Mouse (Mus musculus) hindbrain, postnatal 0 days (tissue): ENCODE results near the gene Cnot6l. TPM values are rescaled to one million over a fixed set of nuclear protein-coding genes. Genes with fewer than 3 reads are reported as not detected.

Experiments used
- ATAC-seq: fragments of 200-750 bp; cut with Nextera tagmentation; 2 replicates; pipeline ENCODE4 v1.8.0; 2017; ENCODE audit warnings: mild to moderate bottlenecking, moderate TSS enrichment, moderate library complexity
- DNase-seq: peaks from one replicate; pipeline ENCODE4 v3.0.0-alpha.2; 2015; ENCODE audit warnings: low spot score
- H3K27ac ChIP-seq: fragments of 300-500 bp; sonication (generic); 2 replicates; pipeline ENCODE4 v1.5.1; 2014; ENCODE audit warnings: mild to moderate bottlenecking
- H3K27me3 ChIP-seq: fragments of 300-500 bp; sonication (generic); 2 replicates; pipeline ENCODE4 v1.6.1; 2014; ENCODE audit warnings: low read length, mixed read lengths; ENCODE audit not compliant: insufficient read depth
- H3K36me3 ChIP-seq: fragments of 300-500 bp; sonication (generic); 2 replicates; pipeline ENCODE4 v1.6.1; 2014; ENCODE audit warnings: low read length, mixed read lengths; ENCODE audit not compliant: insufficient read depth
- H3K4me1 ChIP-seq: fragments of 300-500 bp; sonication (generic); 2 replicates; pipeline ENCODE4 v1.6.1; 2014; ENCODE audit warnings: antibody characterized with exemption, low read length, mixed read lengths; ENCODE audit not compliant: insufficient read depth
- H3K4me2 ChIP-seq: fragments of 300-500 bp; sonication (generic); 2 replicates; pipeline ENCODE4 v1.6.1; 2014; ENCODE audit warnings: low read depth, mild to moderate bottlenecking, low read length, moderate library complexity, mixed read lengths
- H3K4me3 ChIP-seq: fragments of 300-500 bp; sonication (generic); 2 replicates; pipeline ENCODE4 v1.5.1; 2014; ENCODE audit warnings: low read length
- H3K9ac ChIP-seq: fragments of 300-500 bp; sonication (generic); replicated peaks from 2 replicates; pipeline ENCODE4 v1.6.1; 2014; ENCODE audit warnings: mild to moderate bottlenecking, low read length, moderate library complexity, mixed read lengths
- H3K9me3 ChIP-seq: fragments of 300-500 bp; sonication (generic); 2 replicates; pipeline ENCODE4 v1.6.1; 2016; ENCODE audit warnings: low read length, mixed read lengths
- CTCF ChIP-seq: IDR thresholded peaks from 2 replicates; pipeline ENCODE4 v1.5.1; 2016; ENCODE audit warnings: antibody characterized with exemption, control low read depth, low read depth
- WGBS: fragments of 180-500 bp; shearing (Covaris S2); extraction: QIAGEN DNeasy Blood & Tissue Kit; methylation state at CpG from one replicate; pipeline ENCODE4 v1.1.7; 2014; 5-methylcytosine and 5-hydroxymethylcytosine counted together
- polyA plus RNA-seq: library from polyadenylated mRNA; unstranded; fragments of >200 nt; fragmentation: Nextera tagmentation; extraction: Ambion mirVana; gene quantifications from 2 replicates; pipeline ENCODE4 v1.2.1, GENCODE M21; 2015
- total RNA-seq: library from RNA; depleted of rRNA; stranded (reverse); fragments of >200 nt; gene quantifications from 2 replicates; pipeline ENCODE4 v1.2.3, GENCODE M21; 2014

The Cnot6l gene
- total and polyA plus RNA-seq, 2 experiments from 2014 or later, result 17.7 to 17.8 TPM

DNA sequence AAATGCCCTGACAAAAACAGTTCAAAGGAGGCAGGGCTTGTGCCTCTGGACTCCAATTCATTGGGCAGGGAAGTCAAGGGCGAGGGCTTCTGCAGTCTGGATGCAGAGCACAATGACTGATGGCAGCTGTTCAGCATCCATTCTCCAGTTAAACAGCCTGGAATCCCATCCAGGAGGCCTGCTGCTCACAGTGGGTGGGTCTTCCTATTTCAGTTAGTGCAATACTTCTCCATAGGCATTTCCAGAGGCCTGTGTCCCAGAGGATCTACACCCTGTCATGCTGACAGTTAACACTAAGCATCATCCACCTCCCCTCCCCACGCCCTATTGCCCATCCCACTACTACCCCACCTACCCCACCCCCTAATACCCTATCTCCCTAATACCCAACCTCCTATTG is 19.2 kb upstream of the Cnot6l start:
- Histone ChIP-seq H3K36me3 (no peaks in the 10 kb centered on the region), H3K9ac (no peak overlapping the region), H3K27ac (no peak overlapping the region), H3K4me2 (no peak overlapping the region), H3K4me1 (no peaks in the 10 kb centered on the region), H3K4me3 (no peak overlapping the region), H3K27me3 (no peaks in the 10 kb centered on the region), H3K9me3 (no peaks in the 10 kb centered on the region)
- ATAC-seq (no peak), DNase-seq (no peak)
- 66% methylated on average over 2 of the region's 2 CpGs for WGBS
- no peak for TF ChIP-seq CTCF

DNA sequence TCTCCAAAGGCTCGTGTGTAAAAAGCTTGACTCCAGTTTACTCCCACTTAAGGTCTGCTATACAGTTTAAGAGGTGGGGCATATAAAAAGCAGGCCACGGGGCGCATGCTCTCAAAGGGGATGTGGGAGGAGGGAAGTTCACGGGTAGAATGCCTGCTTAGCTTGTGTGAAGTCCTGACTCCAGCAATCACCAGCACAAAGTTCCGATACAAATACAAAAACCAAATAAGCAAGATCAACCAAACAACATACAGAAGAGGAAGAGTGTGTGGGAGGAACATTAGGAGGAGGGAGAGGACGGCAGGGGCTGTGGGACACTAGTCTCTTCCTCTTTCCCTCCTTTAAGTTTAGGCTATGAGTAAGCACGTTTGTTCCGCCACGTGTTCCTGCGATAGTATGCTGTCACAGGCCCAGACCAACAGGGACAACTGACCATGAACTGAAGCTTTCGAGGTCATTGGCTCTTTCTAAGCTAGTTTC is 12.9 kb upstream of the Cnot6l start:
- no peak overlapping the region for H3K4me2 ChIP-seq
- no peak overlapping the region for H3K27ac ChIP-seq
- no peak for DNase-seq
- no peak for ATAC-seq
- no peak overlapping the region for H3K9ac ChIP-seq
- H3K4me3 ChIP-seq, result no peak overlapping the region
- WGBS, result 80% methylated on average over 11 of the region's 11 CpGs
- no peak for TF ChIP-seq CTCF
- H3K36me3 ChIP-seq, result no peaks in the 10 kb centered on the region
- H3K4me1 ChIP-seq, result no peaks in the 10 kb centered on the region
- no peaks in the 10 kb centered on the region for H3K9me3 ChIP-seq
- H3K27me3 ChIP-seq, result no peaks in the 10 kb centered on the region

DNA sequence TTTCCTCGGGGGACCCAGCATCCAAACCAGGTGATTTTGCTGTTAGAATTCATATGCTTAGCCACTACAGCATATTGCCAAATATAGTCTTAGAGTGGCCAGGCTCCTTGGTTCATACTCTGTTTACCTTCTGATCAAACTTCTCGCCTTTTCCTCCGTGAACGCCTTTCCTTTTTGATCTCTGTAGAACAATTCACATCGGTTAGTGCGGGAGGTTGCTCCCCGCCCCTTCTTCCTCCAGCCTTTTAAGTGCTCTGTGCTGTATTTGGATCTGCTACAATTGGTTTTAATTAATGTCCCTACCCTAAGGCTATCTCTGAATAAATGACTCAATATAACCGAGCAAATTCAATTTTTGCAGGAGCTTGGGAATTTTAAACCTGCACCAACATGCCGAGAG is 12.2 kb upstream of the Cnot6l start:
- H3K27ac ChIP-seq, result no peak overlapping the region
- no peak overlapping the region for H3K4me3 ChIP-seq
- ATAC-seq, result no peak
- H3K4me2 ChIP-seq, result peak overlapping the region; percentile 16
- no peaks in the 10 kb centered on the region for H3K36me3 ChIP-seq
- H3K9ac ChIP-seq, result no peak overlapping the region
- WGBS, result 60% methylated on average over 9 of the region's 9 CpGs
- DNase-seq, result peak; percentile 3
- no peaks in the 10 kb centered on the region for H3K9me3 ChIP-seq
- TF ChIP-seq CTCF, result no peak
- H3K4me1 ChIP-seq, result no peaks in the 10 kb centered on the region
- no peaks in the 10 kb centered on the region for H3K27me3 ChIP-seq

DNA sequence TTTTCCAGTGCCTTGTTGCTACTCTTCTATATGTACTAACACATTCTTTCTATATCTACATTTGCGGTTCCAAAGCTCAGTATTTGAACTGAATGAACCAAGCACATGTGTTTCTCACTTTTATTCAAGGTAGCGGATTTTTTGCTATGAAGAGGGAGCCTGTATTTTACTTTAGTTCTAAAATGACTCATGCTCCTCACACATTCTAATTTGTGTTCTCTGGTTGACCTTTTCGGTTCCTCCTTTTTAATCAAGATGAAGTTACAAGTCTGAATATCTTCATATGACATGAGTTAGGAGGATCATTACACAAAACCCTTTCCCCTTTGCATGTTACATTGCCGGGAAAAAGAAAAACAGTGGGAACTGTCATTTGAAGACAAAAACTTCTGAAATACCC is 7.8 kb upstream of the Cnot6l start:
- WGBS, result 88% methylated on average over 4 of the region's 4 CpGs

DNA sequence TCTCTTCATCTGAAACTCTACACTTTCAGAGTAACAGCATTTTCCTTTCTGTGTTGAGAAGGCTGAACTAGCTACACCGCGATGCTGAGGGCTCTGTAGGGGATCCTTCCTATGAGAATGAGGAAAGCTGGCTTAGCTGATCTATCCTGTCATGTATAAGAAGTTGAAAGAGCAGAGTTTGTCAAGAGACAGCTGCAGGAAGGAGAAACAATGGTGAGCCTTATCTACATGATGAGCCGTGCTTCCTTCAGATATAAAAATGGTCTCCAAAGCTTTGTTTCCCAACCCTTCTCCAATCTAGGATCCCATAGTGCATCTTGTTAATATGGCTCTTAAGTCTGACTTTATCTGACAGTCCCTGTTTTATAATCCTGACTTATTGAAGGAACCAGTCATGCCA is 6.5 kb upstream of the Cnot6l start:
- Histone ChIP-seq H3K4me3 (no peak overlapping the region), H3K9ac (no peak overlapping the region), H3K27me3 (no peaks in the 10 kb centered on the region), H3K4me1 (no peaks in the 10 kb centered on the region), H3K4me2 (no peak overlapping the region), H3K36me3 (no peaks in the 10 kb centered on the region), H3K27ac (no peak overlapping the region), H3K9me3 (no peaks in the 10 kb centered on the region)
- no peak for DNase-seq
- 75% methylated on average over 3 of the region's 3 CpGs for WGBS
- ATAC-seq, result no peak
- no peak for TF ChIP-seq CTCF

More for the DNA sequence above, 7.8 kb upstream of the Cnot6l start:
- Histone ChIP-seq H3K4me2 (no peak overlapping the region), H3K36me3 (no peaks in the 10 kb centered on the region), H3K9me3 (no peaks in the 10 kb centered on the region), H3K27ac (no peak overlapping the region), H3K4me3 (no peak overlapping the region), H3K27me3 (no peaks in the 10 kb centered on the region), H3K9ac (no peak overlapping the region), H3K4me1 (no peaks in the 10 kb centered on the region)
- no peak for TF ChIP-seq CTCF
- no peak for ATAC-seq
- DNase-seq, result no peak

- H3K27ac ChIP-seq, result no peak overlapping the region
- H3K9ac ChIP-seq, result no peak overlapping the region
- no peaks in the 10 kb centered on the region for H3K27me3 ChIP-seq
- no peak overlapping the region for H3K4me3 ChIP-seq
- H3K4me2 ChIP-seq, result no peak overlapping the region
- no peaks in the 10 kb centered on the region for H3K9me3 ChIP-seq
- WGBS, result 88% methylated on average over 2 of the region's 2 CpGs
- no peaks in the 10 kb centered on the region for H3K4me1 ChIP-seq
- H3K36me3 ChIP-seq, result no peaks in the 10 kb centered on the region
- ATAC-seq, result no peak
- TF ChIP-seq CTCF, result no peak
- DNase-seq, result no peak
These were observed 2.8 kb upstream of the Cnot6l start for GRCm38 (mm10) chr5:96166761-96167160.

GRCm38 (mm10) chr5:96163396-96164020 is 463 bp downstream of the Cnot6l start:
- Histone ChIP-seq H3K27ac (peak overlapping the region; percentile 98), H3K27me3 (no peaks in the 10 kb centered on the region), H3K4me1 (no peaks in the 10 kb centered on the region), H3K4me2 (peak overlapping the region; percentile 76), H3K4me3 (peak overlapping the region; percentile 69), H3K9ac (peak overlapping the region; percentile 97), H3K9me3 (no peaks in the 10 kb centered on the region), H3K36me3 (no peaks in the 10 kb centered on the region)
- 0% methylated on average over 1 of the region's 1 CpGs for WGBS
- DNase-seq, result no peak
- ATAC-seq, result no peak
- no peak for TF ChIP-seq CTCF
